Mouse (Mus musculus): ENCODE measurements around the gene Trim8. TPM values are rescaled to one million over a fixed set of nuclear protein-coding genes. Genes with fewer than 3 reads are reported as not detected.
A peak's percentile ranks its signal among the peaks of the same experiment; 100 is the strongest.

Trim8 gene
- polyA plus RNA-seq, 1 experiment from 2014 or later, result 7.9 TPM

DNA sequence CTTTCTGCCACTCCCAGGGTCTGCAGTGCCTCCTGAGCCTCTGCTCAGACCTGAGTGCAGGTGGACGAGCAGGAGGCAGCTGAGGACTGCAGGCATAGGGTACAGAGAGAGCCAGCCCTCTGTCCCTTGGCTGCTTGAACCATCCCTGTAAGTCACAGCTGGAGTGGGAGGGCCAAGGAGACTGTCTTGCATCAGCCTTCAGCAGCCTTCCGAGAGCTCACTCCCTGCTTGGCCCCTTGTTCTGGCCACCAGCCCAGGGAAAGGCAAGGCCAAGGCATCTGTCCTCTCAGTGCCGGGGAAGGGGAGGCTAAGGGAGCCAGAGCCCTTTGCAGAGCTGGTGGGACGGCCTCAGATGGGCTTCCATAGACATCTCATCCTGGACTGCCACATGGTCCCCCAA is 23.3 kb upstream of the Trim8 start:
- no peak for TF ChIP-seq CTCF (IDR thresholded peaks at IDR 0.05; ENCODE audit: low read depth)
- no peak for TF ChIP-seq EP300 (IDR thresholded peaks at IDR 0.05; ENCODE audit: low read depth)
- Histone ChIP-seq H3K27ac (ENCODE audit: low read depth) (peak overlapping the region; percentile 39; the same call in 1 of the 2 replicates), H3K9ac (replicated peaks) (no peak overlapping the region), H3K27me3 (ENCODE audit: insufficient read depth, low read length) (no peaks in the 10 kb centered on the region), H3K4me2 (ENCODE audit: low read depth, low read length) (no peak overlapping the region), H3K4me3 (ENCODE audit: low read depth, low read length) (no peak overlapping the region), H3K36me3 (replicated peaks; ENCODE audit: insufficient read depth, low read length) (peaks cover 14% of the 10 kb centered on the region), H3K9me3 (ENCODE audit: low read length) (no peaks in the 10 kb centered on the region), H3K4me1 (ENCODE audit: insufficient read depth) (peaks cover 29% of the 10 kb centered on the region)
- ATAC-seq (no peak; the same call in 1 of the 2 replicates), DNase-seq (no peak)
- 66% methylated on average over 4 of the region's 4 CpGs for WGBS (ENCODE audit: insufficient replicate concordance)

DNA sequence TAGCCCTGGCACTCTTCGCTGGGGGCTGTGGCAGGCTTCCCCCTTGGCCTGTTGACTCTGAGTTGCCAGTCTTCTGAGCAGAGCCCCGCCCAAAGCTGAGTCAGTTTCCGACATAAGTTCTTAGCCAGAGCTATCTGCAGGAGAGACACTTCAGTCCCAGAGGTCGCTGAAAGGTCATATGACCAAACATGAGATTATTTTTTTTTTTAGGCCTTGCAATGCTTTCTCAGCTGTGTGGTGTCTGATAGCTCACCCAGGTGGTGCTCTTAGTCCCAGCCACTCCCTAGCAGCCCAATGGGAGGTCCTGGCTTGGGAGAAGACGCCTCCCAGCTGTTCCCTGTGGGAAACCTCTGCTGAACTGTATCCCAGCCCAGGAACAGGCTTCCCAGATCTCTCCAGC is 22.7 kb upstream of the Trim8 start:
- DNase-seq, result no peak
- H3K27ac ChIP-seq (ENCODE audit: low read depth), result peak overlapping the region; percentile 48; the same call in 1 of the 2 replicates
- whole genome bisulfite sequencing (ENCODE audit: insufficient replicate concordance), result 39% methylated on average over 5 of the region's 5 CpGs

DNA sequence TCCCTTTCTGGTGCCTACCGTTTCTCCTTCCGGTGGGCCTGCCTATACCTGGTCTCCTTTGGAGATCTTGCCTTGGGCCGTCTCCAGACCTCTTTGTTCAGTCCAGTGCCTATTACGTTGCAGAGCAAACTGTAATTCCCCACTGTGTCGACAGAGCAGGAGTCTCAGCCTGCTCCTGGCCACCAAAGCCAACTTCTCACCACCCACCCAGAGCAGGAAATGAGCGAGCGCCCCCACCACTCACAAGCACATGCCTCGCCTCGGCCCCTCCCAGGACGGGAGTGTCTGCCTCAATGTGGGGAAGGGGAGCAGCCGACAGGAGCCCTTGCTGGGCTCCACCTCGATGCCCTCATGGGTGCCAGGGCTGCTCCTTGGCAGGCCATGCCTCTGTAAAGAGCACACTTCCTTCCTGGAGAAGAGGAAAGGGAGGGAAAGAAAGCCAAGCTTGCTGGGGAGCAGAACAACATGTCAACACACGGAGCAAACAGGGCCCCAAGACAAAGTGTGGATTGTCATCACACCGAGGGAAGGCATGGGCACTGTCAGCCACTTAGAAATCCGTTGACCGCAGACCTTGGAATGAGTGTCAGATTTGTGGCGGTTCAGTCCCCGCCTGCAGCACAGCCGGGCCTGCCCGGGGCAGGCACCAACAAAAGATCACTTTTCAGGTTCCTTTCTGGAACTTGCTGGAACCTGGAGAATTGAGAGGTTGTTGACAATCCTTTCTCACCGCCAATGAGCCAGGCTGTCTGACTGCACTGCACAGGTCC is 22.0 kb upstream of the Trim8 start:
- Histone ChIP-seq H3K9me3 (ENCODE audit: low read length) (no peaks in the 10 kb centered on the region), H3K4me1 (ENCODE audit: insufficient read depth) (peaks cover 42% of the 10 kb centered on the region), H3K36me3 (replicated peaks; ENCODE audit: insufficient read depth, low read length) (peaks cover 9% of the 10 kb centered on the region; the same call in 1 of the 2 replicates), H3K27ac (ENCODE audit: low read depth) (no peak overlapping the region), H3K9ac (replicated peaks) (no peak overlapping the region), H3K27me3 (ENCODE audit: insufficient read depth, low read length) (no peaks in the 10 kb centered on the region), H3K4me3 (ENCODE audit: low read depth, low read length) (no peak overlapping the region), H3K4me2 (ENCODE audit: low read depth, low read length) (no peak overlapping the region)
- DNase-seq (no peak), ATAC-seq (peak; percentile 20; the same call in 1 of the 2 replicates)
- WGBS (ENCODE audit: insufficient replicate concordance), result 55% methylated on average over 21 of the region's 21 CpGs
- no peak for TF ChIP-seq EP300 (IDR thresholded peaks at IDR 0.05; ENCODE audit: low read depth)
- no peak for TF ChIP-seq CTCF (IDR thresholded peaks at IDR 0.05; ENCODE audit: low read depth)

More for the DNA sequence above, 22.7 kb upstream of the Trim8 start:
- Histone ChIP-seq H3K4me1 (ENCODE audit: insufficient read depth) (peaks cover 35% of the 10 kb centered on the region), H3K36me3 (replicated peaks; ENCODE audit: insufficient read depth, low read length) (peaks cover 9% of the 10 kb centered on the region; the same call in 1 of the 2 replicates), H3K9ac (replicated peaks) (no peak overlapping the region), H3K4me3 (ENCODE audit: low read depth, low read length) (no peak overlapping the region), H3K9me3 (ENCODE audit: low read length) (no peaks in the 10 kb centered on the region), H3K4me2 (ENCODE audit: low read depth, low read length) (no peak overlapping the region), H3K27me3 (ENCODE audit: insufficient read depth, low read length) (no peaks in the 10 kb centered on the region)
- TF ChIP-seq EP300 (IDR thresholded peaks at IDR 0.05; ENCODE audit: low read depth), result no peak
- no peak for TF ChIP-seq CTCF (IDR thresholded peaks at IDR 0.05; ENCODE audit: low read depth)
- peak; percentile 44 for ATAC-seq

DNA sequence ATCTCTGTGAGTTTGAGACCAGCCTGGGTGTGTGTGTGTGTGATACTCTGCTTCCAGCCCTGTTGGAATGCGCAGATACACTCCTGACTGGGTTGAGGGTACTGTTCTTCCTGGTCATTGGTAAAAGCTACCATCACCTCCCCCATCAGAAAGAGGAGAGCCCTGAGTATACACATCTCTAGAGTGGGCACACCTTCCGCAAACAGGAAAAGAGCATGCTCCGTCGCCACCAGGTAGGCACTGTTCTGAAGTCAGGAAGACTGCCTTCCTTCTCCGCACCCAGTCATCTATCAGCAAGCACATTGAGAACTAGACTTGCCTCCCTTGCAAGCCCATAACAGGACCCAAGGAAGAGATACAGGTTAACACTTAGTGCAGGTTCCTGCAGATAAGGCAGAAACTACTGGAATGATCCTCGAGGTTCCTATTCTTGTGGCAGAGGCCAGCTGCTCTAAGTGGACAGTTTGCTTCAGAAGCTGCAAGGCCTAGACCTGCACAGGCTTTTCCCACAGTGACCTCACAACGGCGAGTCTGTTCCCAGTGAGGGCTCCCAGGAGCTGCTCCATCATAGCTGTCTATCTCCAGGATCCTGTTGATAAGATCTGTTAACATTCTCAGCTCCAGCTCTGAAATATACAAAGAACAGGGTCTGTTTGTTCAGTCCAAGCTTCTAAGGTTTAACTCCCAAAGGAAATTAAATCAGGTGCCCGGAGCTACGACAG is 20.7 kb upstream of the Trim8 start:
- TF ChIP-seq CTCF (IDR thresholded peaks at IDR 0.05; ENCODE audit: low read depth), result no peak
- TF ChIP-seq EP300 (IDR thresholded peaks at IDR 0.05; ENCODE audit: low read depth), result no peak
- DNase-seq (no peak), ATAC-seq (no peak)
- no peak overlapping the region for H3K4me3 ChIP-seq (ENCODE audit: low read depth, low read length)
- no peak overlapping the region for H3K4me2 ChIP-seq (ENCODE audit: low read depth, low read length)
- H3K27ac ChIP-seq (ENCODE audit: low read depth), result no peak overlapping the region
- peaks cover 7% of the 10 kb centered on the region; the same call in 1 of the 2 replicates for H3K36me3 ChIP-seq (replicated peaks; ENCODE audit: insufficient read depth, low read length)
- no peaks in the 10 kb centered on the region for H3K27me3 ChIP-seq (ENCODE audit: insufficient read depth, low read length)
- peaks cover 55% of the 10 kb centered on the region for H3K4me1 ChIP-seq (ENCODE audit: insufficient read depth)
- 75% methylated on average over 10 of the region's 10 CpGs for WGBS (ENCODE audit: insufficient replicate concordance)
- no peaks in the 10 kb centered on the region for H3K9me3 ChIP-seq (ENCODE audit: low read length)
- no peak overlapping the region for H3K9ac ChIP-seq (replicated peaks)

DNA sequence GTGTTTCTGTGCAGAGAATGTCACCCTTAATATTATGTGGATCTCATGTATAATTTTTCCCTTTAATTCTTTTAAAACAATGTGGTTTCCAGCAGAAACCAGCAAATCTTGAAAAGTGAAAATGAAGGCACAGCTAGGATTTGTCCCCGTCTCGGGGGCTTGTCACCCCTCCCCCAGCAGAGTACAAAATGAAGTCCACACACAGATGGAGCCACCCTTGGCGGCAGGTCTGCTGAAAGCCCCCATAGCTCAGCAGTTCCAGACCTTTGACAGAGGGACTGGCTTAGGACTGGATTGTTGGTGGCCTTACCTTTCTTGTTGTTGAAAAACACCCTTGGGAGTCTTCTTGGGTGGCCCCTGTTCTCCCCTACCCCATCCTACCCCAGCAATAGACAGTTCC is 20.1 kb upstream of the Trim8 start:
- Histone ChIP-seq H3K9me3 (ENCODE audit: low read length) (no peaks in the 10 kb centered on the region), H3K4me2 (ENCODE audit: low read depth, low read length) (no peak overlapping the region), H3K27me3 (ENCODE audit: insufficient read depth, low read length) (no peaks in the 10 kb centered on the region), H3K4me3 (ENCODE audit: low read depth, low read length) (no peak overlapping the region), H3K9ac (replicated peaks) (no peak overlapping the region), H3K36me3 (replicated peaks; ENCODE audit: insufficient read depth, low read length) (peaks cover 6% of the 10 kb centered on the region; the same call in 1 of the 2 replicates), H3K27ac (ENCODE audit: low read depth) (no peak overlapping the region), H3K4me1 (ENCODE audit: insufficient read depth) (peaks cover 58% of the 10 kb centered on the region)
- DNase-seq, result no peak
- WGBS (ENCODE audit: insufficient replicate concordance), result 52% methylated on average over 3 of the region's 3 CpGs
- no peak for TF ChIP-seq EP300 (IDR thresholded peaks at IDR 0.05; ENCODE audit: low read depth)
- no peak for TF ChIP-seq CTCF (IDR thresholded peaks at IDR 0.05; ENCODE audit: low read depth)
- no peak for ATAC-seq

DNA sequence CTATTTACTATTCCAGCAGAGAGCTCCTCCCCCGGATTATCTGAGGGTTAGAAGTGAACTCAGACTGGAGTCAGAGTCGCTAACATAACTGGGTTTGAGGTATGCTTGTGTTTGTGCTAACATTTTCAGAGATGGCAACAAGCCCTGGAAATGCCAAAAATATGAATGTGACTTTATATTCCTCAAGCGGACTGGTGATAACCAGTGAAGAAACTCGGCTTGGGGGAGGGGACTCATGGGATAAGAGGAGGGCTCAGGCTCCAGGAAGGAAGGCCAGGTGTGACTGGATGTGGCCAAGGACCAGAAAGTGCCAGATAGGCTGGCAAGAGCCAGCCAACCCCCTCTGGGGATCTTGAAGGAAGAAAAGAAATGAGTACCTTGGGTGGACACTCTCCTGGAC is 19.7 kb upstream of the Trim8 start:
- Histone ChIP-seq H3K27ac (ENCODE audit: low read depth) (no peak overlapping the region), H3K4me1 (ENCODE audit: insufficient read depth) (peaks cover 58% of the 10 kb centered on the region), H3K36me3 (replicated peaks; ENCODE audit: insufficient read depth, low read length) (peaks cover 6% of the 10 kb centered on the region; the same call in 1 of the 2 replicates), H3K4me2 (ENCODE audit: low read depth, low read length) (no peak overlapping the region), H3K9me3 (ENCODE audit: low read length) (no peaks in the 10 kb centered on the region), H3K9ac (replicated peaks) (no peak overlapping the region), H3K4me3 (ENCODE audit: low read depth, low read length) (no peak overlapping the region), H3K27me3 (ENCODE audit: insufficient read depth, low read length) (no peaks in the 10 kb centered on the region)
- WGBS (ENCODE audit: insufficient replicate concordance), result 44% methylated on average over 4 of the region's 4 CpGs
- no peak for DNase-seq
- ATAC-seq, result no peak
- TF ChIP-seq CTCF (IDR thresholded peaks at IDR 0.05; ENCODE audit: low read depth) (no peak), EP300 (IDR thresholded peaks at IDR 0.05; ENCODE audit: low read depth) (no peak)

All from liver, postnatal 0 days (tissue).